Mouse (Mus musculus) cerebellum, adult 2 months (tissue): Measurements from ENCODE around the gene Top2a.

Source experiments
- CTCF ChIP-seq: fragments of 200-500 bp; IDR thresholded peaks from 2 replicates; pipeline ENCODE4 v1.5.1; 2011; ENCODE audit warnings: low read depth, mild to moderate bottlenecking, control low read depth, low read length, moderate library complexity, borderline replicate concordance; ENCODE audit not compliant: insufficient read depth
- POLR2A ChIP-seq: fragments of 200-500 bp; IDR thresholded peaks from 2 replicates; pipeline ENCODE4 v1.6.1; 2011; ENCODE audit warnings: low read length, control low read depth, borderline replicate concordance; ENCODE audit not compliant: insufficient read depth

DNA sequence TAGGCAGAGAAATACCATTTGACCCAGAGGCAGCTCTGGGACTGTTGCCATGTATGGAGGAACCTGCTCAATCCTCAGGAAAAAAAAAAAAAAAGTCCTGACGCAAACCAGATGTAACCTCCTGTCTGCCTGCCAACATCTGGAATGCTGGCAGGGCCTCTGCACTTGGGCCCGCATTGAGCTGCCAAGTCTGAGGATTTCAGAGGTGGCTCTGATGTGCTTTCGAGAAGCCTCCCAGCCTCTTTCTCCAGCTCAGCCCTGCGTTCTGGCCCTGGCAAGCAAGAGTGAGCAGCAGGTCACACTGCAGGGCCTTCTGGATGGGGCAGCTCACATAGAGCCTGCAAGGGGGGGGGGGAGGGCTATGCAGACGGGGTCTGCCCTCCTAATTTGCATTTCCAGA, 23.1 kb upstream of the Top2a start:
- TF ChIP-seq CTCF (no peak), POLR2A (no peak)
